Mouse (Mus musculus): ENCODE measurements at regions not wholly inside any gene's neighbourhood (a gene's known extent, or its start where the extent isn't known, plus 50 kb on each side); places are given as distances from the start of the nearest gene placed in this dataset.

- no peak for ATAC-seq (replicated peaks in 1 of 2; ENCODE audit: insufficient read depth in 1 of 2, low FRiP score in 2 of 2, low TSS enrichment in 1 of 2, low read depth in 1 of 2, poor library complexity in 2 of 2, severe bottlenecking in 2 of 2)
These were observed 404.4 kb upstream of the BC052040 start for GRCm38 (mm10) chr2:115177076-115177475.

- no peak for ATAC-seq (replicated peaks in 1 of 2; ENCODE audit: insufficient read depth in 1 of 2, low FRiP score in 2 of 2, low TSS enrichment in 1 of 2, low read depth in 1 of 2, poor library complexity in 2 of 2, severe bottlenecking in 2 of 2)
These were observed 403.6 kb upstream of the BC052040 start for GRCm38 (mm10) chr2:115177896-115178295.

- no peak for ATAC-seq (replicated peaks in 1 of 2; ENCODE audit: insufficient read depth in 1 of 2, low FRiP score in 2 of 2, low TSS enrichment in 1 of 2, low read depth in 1 of 2, poor library complexity in 2 of 2, severe bottlenecking in 2 of 2)
These were observed 370.3 kb upstream of the BC052040 start for GRCm38 (mm10) chr2:115211191-115211590.

- ATAC-seq (replicated peaks in 1 of 2; ENCODE audit: insufficient read depth in 1 of 2, low FRiP score in 2 of 2, low TSS enrichment in 1 of 2, low read depth in 1 of 2, poor library complexity in 2 of 2, severe bottlenecking in 2 of 2) = no peak
These were observed 368.1 kb upstream of the BC052040 start for GRCm38 (mm10) chr2:115213181-115213970.

- no peak for ATAC-seq (replicated peaks in 1 of 2; ENCODE audit: insufficient read depth in 1 of 2, low FRiP score in 2 of 2, low TSS enrichment in 1 of 2, low read depth in 1 of 2, poor library complexity in 2 of 2, severe bottlenecking in 2 of 2)
These were observed 367.2 kb upstream of the BC052040 start for GRCm38 (mm10) chr2:115214292-115214691.

- no peak for ATAC-seq (replicated peaks in 1 of 2; ENCODE audit: insufficient read depth in 1 of 2, low FRiP score in 2 of 2, low TSS enrichment in 1 of 2, low read depth in 1 of 2, poor library complexity in 2 of 2, severe bottlenecking in 2 of 2)
These were observed 351.5 kb upstream of the BC052040 start for GRCm38 (mm10) chr2:115230041-115230440.

- no peak for ATAC-seq (replicated peaks in 1 of 2; ENCODE audit: insufficient read depth in 1 of 2, low FRiP score in 2 of 2, low TSS enrichment in 1 of 2, low read depth in 1 of 2, poor library complexity in 2 of 2, severe bottlenecking in 2 of 2)
These were observed 333.8 kb upstream of the BC052040 start for GRCm38 (mm10) chr2:115247673-115248072.

GRCm38 (mm10) chr2:115250019-115250807 is 331.3 kb upstream of the BC052040 start:
- no peak for ATAC-seq (replicated peaks in 1 of 2; ENCODE audit: insufficient read depth in 1 of 2, low FRiP score in 2 of 2, low TSS enrichment in 1 of 2, low read depth in 1 of 2, poor library complexity in 2 of 2, severe bottlenecking in 2 of 2)

GRCm38 (mm10) chr2:115257391-115257790 is 324.1 kb upstream of the BC052040 start:
- no peak for ATAC-seq (replicated peaks in 1 of 2; ENCODE audit: insufficient read depth in 1 of 2, low FRiP score in 2 of 2, low TSS enrichment in 1 of 2, low read depth in 1 of 2, poor library complexity in 2 of 2, severe bottlenecking in 2 of 2)

GRCm38 (mm10) chr2:115268247-115268646 is 313.3 kb upstream of the BC052040 start:
- ATAC-seq (replicated peaks in 1 of 2; ENCODE audit: insufficient read depth in 1 of 2, low FRiP score in 2 of 2, low TSS enrichment in 1 of 2, low read depth in 1 of 2, poor library complexity in 2 of 2, severe bottlenecking in 2 of 2) = no peak

GRCm38 (mm10) chr2:115277421-115277820 is 304.1 kb upstream of the BC052040 start:
- ATAC-seq (replicated peaks in 1 of 2; ENCODE audit: insufficient read depth in 1 of 2, low FRiP score in 2 of 2, low TSS enrichment in 1 of 2, low read depth in 1 of 2, poor library complexity in 2 of 2, severe bottlenecking in 2 of 2) = no peak

GRCm38 (mm10) chr2:115293020-115293419 is 288.5 kb upstream of the BC052040 start:
- no peak for ATAC-seq (replicated peaks in 1 of 2; ENCODE audit: insufficient read depth in 1 of 2, low FRiP score in 2 of 2, low TSS enrichment in 1 of 2, low read depth in 1 of 2, poor library complexity in 2 of 2, severe bottlenecking in 2 of 2)

- ATAC-seq (replicated peaks in 1 of 2; ENCODE audit: insufficient read depth in 1 of 2, low FRiP score in 2 of 2, low TSS enrichment in 1 of 2, low read depth in 1 of 2, poor library complexity in 2 of 2, severe bottlenecking in 2 of 2) = no peak
These were observed 284.1 kb upstream of the BC052040 start for GRCm38 (mm10) chr2:115297463-115297862.

- no peak for ATAC-seq (replicated peaks in 1 of 2; ENCODE audit: insufficient read depth in 1 of 2, low FRiP score in 2 of 2, low TSS enrichment in 1 of 2, low read depth in 1 of 2, poor library complexity in 2 of 2, severe bottlenecking in 2 of 2)
These were observed 274.3 kb upstream of the BC052040 start for GRCm38 (mm10) chr2:115307248-115307647.

GRCm38 (mm10) chr2:115309856-115310631 is 271.5 kb upstream of the BC052040 start:
- ATAC-seq (replicated peaks in 1 of 2; ENCODE audit: insufficient read depth in 1 of 2, low FRiP score in 2 of 2, low TSS enrichment in 1 of 2, low read depth in 1 of 2, poor library complexity in 2 of 2, severe bottlenecking in 2 of 2) = no peak; a peak in 1 of 4 replicates

- no peak for ATAC-seq (replicated peaks in 1 of 2; ENCODE audit: insufficient read depth in 1 of 2, low FRiP score in 2 of 2, low TSS enrichment in 1 of 2, low read depth in 1 of 2, poor library complexity in 2 of 2, severe bottlenecking in 2 of 2)
These were observed 263.0 kb upstream of the BC052040 start for GRCm38 (mm10) chr2:115318551-115318950.

- ATAC-seq (replicated peaks in 1 of 2; ENCODE audit: insufficient read depth in 1 of 2, low FRiP score in 2 of 2, low TSS enrichment in 1 of 2, low read depth in 1 of 2, poor library complexity in 2 of 2, severe bottlenecking in 2 of 2) = no peak
These were observed 258.9 kb upstream of the BC052040 start for GRCm38 (mm10) chr2:115322582-115322981.

GRCm38 (mm10) chr2:115326526-115326925 is 255.0 kb upstream of the BC052040 start:
- no peak for ATAC-seq (replicated peaks in 1 of 2; ENCODE audit: insufficient read depth in 1 of 2, low FRiP score in 2 of 2, low TSS enrichment in 1 of 2, low read depth in 1 of 2, poor library complexity in 2 of 2, severe bottlenecking in 2 of 2)
